Mouse (Mus musculus): Measurements from ENCODE around the gene Agbl5. TPM values are rescaled to one million over a fixed set of nuclear protein-coding genes. Genes with fewer than 3 reads are reported as not detected.
A peak's percentile ranks its signal among the peaks of the same experiment; 100 is the strongest.

The Agbl5 gene
- polyA plus RNA-seq, 1 experiment from 2014 or later = 18.4 TPM

- Histone ChIP-seq H3K36me3 (ENCODE audit: control insufficient read depth, insufficient read depth, low read length) (no peaks in the 10 kb centered on the region), H3K4me3 (replicated peaks; ENCODE audit: low read length) (no peak overlapping the region), H3K27me3 (ENCODE audit: control insufficient read depth, insufficient read depth, low read length) (no peaks in the 10 kb centered on the region), H3K9ac (ENCODE audit: low read length) (no peak overlapping the region), H3K4me1 (ENCODE audit: control insufficient read depth, insufficient read depth, low read length) (no peaks in the 10 kb centered on the region), H3K4me2 (ENCODE audit: low read depth, low read length) (no peak overlapping the region), H3K27ac (ENCODE audit: low read length) (no peak overlapping the region), H3K9me3 (replicated peaks; ENCODE audit: control insufficient read depth, low read length) (no peaks in the 10 kb centered on the region)
- no peak for ATAC-seq (ENCODE audit: insufficient read depth, low FRiP score)
- WGBS = 81% methylated on average over 6 of the region's 6 CpGs
Measured at GRCm38 (mm10) chr5:30930846-30931245, 42.4 kb downstream of the Agbl5 start.

GRCm38 (mm10) chr5:30931378-30931777 lies 42.9 kb downstream of the Agbl5 start:
- WGBS = 88% methylated on average over 4 of the region's 4 CpGs
- Histone ChIP-seq H3K4me2 (ENCODE audit: low read depth, low read length) (no peak overlapping the region), H3K4me3 (replicated peaks; ENCODE audit: low read length) (no peak overlapping the region), H3K27me3 (ENCODE audit: control insufficient read depth, insufficient read depth, low read length) (no peaks in the 10 kb centered on the region), H3K9me3 (replicated peaks; ENCODE audit: control insufficient read depth, low read length) (no peaks in the 10 kb centered on the region), H3K27ac (ENCODE audit: low read length) (no peak overlapping the region), H3K4me1 (ENCODE audit: control insufficient read depth, insufficient read depth, low read length) (no peaks in the 10 kb centered on the region), H3K9ac (ENCODE audit: low read length) (no peak overlapping the region), H3K36me3 (ENCODE audit: control insufficient read depth, insufficient read depth, low read length) (no peaks in the 10 kb centered on the region)
- no peak for ATAC-seq (ENCODE audit: insufficient read depth, low FRiP score)

- Histone ChIP-seq H3K4me3 (replicated peaks; ENCODE audit: low read length) (no peak overlapping the region), H3K36me3 (ENCODE audit: control insufficient read depth, insufficient read depth, low read length) (no peaks in the 10 kb centered on the region), H3K9me3 (replicated peaks; ENCODE audit: control insufficient read depth, low read length) (no peaks in the 10 kb centered on the region), H3K4me2 (ENCODE audit: low read depth, low read length) (no peak overlapping the region), H3K9ac (ENCODE audit: low read length) (no peak overlapping the region), H3K4me1 (ENCODE audit: control insufficient read depth, insufficient read depth, low read length) (no peaks in the 10 kb centered on the region), H3K27me3 (ENCODE audit: control insufficient read depth, insufficient read depth, low read length) (no peaks in the 10 kb centered on the region), H3K27ac (ENCODE audit: low read length) (no peak overlapping the region)
- no peak for ATAC-seq (ENCODE audit: insufficient read depth, low FRiP score)
- WGBS = 60% methylated on average over 5 of the region's 5 CpGs
Measured at GRCm38 (mm10) chr5:30933705-30934104, 45.2 kb downstream of the Agbl5 start.

- H3K36me3 ChIP-seq (ENCODE audit: control insufficient read depth, insufficient read depth, low read length) = no peaks in the 10 kb centered on the region
- H3K4me1 ChIP-seq (ENCODE audit: control insufficient read depth, insufficient read depth, low read length) = no peaks in the 10 kb centered on the region
- no peak overlapping the region for H3K9ac ChIP-seq (ENCODE audit: low read length)
- no peaks in the 10 kb centered on the region for H3K27me3 ChIP-seq (ENCODE audit: control insufficient read depth, insufficient read depth, low read length)
- H3K4me2 ChIP-seq (ENCODE audit: low read depth, low read length) = no peak overlapping the region
- 90% methylated on average over 5 of the region's 5 CpGs for WGBS
- no peaks in the 10 kb centered on the region for H3K9me3 ChIP-seq (replicated peaks; ENCODE audit: control insufficient read depth, low read length)
- H3K4me3 ChIP-seq (replicated peaks; ENCODE audit: low read length) = no peak overlapping the region
- no peak overlapping the region for H3K27ac ChIP-seq (ENCODE audit: low read length)
- ATAC-seq (ENCODE audit: insufficient read depth, low FRiP score) = no peak
Measured at GRCm38 (mm10) chr5:30934725-30935461, 46.4 kb downstream of the Agbl5 start.

GRCm38 (mm10) chr5:30943004-30943403 lies 54.5 kb downstream of the Agbl5 start:
- 92% methylated on average over 2 of the region's 2 CpGs for WGBS
- ATAC-seq (ENCODE audit: insufficient read depth, low FRiP score) = no peak
- H3K36me3 ChIP-seq (ENCODE audit: control insufficient read depth, insufficient read depth, low read length) = no peaks in the 10 kb centered on the region

GRCm38 (mm10) chr5:30944344-30944743 lies 55.9 kb downstream of the Agbl5 start:
- Histone ChIP-seq H3K4me2 (ENCODE audit: low read depth, low read length) (no peak overlapping the region), H3K4me3 (replicated peaks; ENCODE audit: low read length) (no peak overlapping the region), H3K9me3 (replicated peaks; ENCODE audit: control insufficient read depth, low read length) (no peaks in the 10 kb centered on the region), H3K27ac (ENCODE audit: low read length) (no peak overlapping the region), H3K9ac (ENCODE audit: low read length) (no peak overlapping the region), H3K4me1 (ENCODE audit: control insufficient read depth, insufficient read depth, low read length) (peaks cover 8% of the 10 kb centered on the region), H3K36me3 (ENCODE audit: control insufficient read depth, insufficient read depth, low read length) (no peaks in the 10 kb centered on the region), H3K27me3 (ENCODE audit: control insufficient read depth, insufficient read depth, low read length) (no peaks in the 10 kb centered on the region)
- no peak for ATAC-seq (ENCODE audit: insufficient read depth, low FRiP score)
- 87% methylated on average over 6 of the region's 6 CpGs for WGBS

More at GRCm38 (mm10) chr5:30943004-30943403, 54.5 kb downstream of the Agbl5 start:
- no peak overlapping the region for H3K27ac ChIP-seq (ENCODE audit: low read length)
- no peaks in the 10 kb centered on the region for H3K4me1 ChIP-seq (ENCODE audit: control insufficient read depth, insufficient read depth, low read length)
- H3K4me2 ChIP-seq (ENCODE audit: low read depth, low read length) = no peak overlapping the region
- no peaks in the 10 kb centered on the region for H3K9me3 ChIP-seq (replicated peaks; ENCODE audit: control insufficient read depth, low read length)
- no peak overlapping the region for H3K4me3 ChIP-seq (replicated peaks; ENCODE audit: low read length)
- H3K9ac ChIP-seq (ENCODE audit: low read length) = no peak overlapping the region
- no peaks in the 10 kb centered on the region for H3K27me3 ChIP-seq (ENCODE audit: control insufficient read depth, insufficient read depth, low read length)

- WGBS = 6% methylated on average over 44 of the region's 44 CpGs
Measured at GRCm38 (mm10) chr5:30944956-30945781, 56.7 kb downstream of the Agbl5 start, which contains the start of gene Cgref1. Gene Cgref1, minus strand, starts transcription at chr5:30945591.

GRCm38 (mm10) chr5:30948620-30949019 lies 60.1 kb downstream of the Agbl5 start:
- H3K27ac ChIP-seq (ENCODE audit: low read length) = no peak overlapping the region

More at GRCm38 (mm10) chr5:30944956-30945781, 56.7 kb downstream of the Agbl5 start, which contains the start of gene Cgref1:
- Histone ChIP-seq H3K4me2 (ENCODE audit: low read depth, low read length) (peak within 1 kb of the TSS; percentile 65), H3K36me3 (ENCODE audit: control insufficient read depth, insufficient read depth, low read length) (no peaks in the 10 kb centered on the region), H3K27me3 (ENCODE audit: control insufficient read depth, insufficient read depth, low read length) (no peaks in the 10 kb centered on the region), H3K4me3 (replicated peaks; ENCODE audit: low read length) (peak within 1 kb of the TSS; percentile 40), H3K27ac (ENCODE audit: low read length) (no peak within 1 kb of the TSS), H3K9me3 (replicated peaks; ENCODE audit: control insufficient read depth, low read length) (no peaks in the 10 kb centered on the region), H3K4me1 (ENCODE audit: control insufficient read depth, insufficient read depth, low read length) (peaks cover 10% of the 10 kb centered on the region), H3K9ac (ENCODE audit: low read length) (peak within 1 kb of the TSS; percentile 67)
- peak; percentile 77; the same call in 1 of the 2 replicates for ATAC-seq (ENCODE audit: insufficient read depth, low FRiP score)

More at GRCm38 (mm10) chr5:30948620-30949019, 60.1 kb downstream of the Agbl5 start:
- no peak for ATAC-seq (ENCODE audit: insufficient read depth, low FRiP score)
- no peak overlapping the region for H3K4me3 ChIP-seq (replicated peaks; ENCODE audit: low read length)
- no peaks in the 10 kb centered on the region for H3K27me3 ChIP-seq (ENCODE audit: control insufficient read depth, insufficient read depth, low read length)
- H3K9ac ChIP-seq (ENCODE audit: low read length) = no peak overlapping the region
- H3K4me2 ChIP-seq (ENCODE audit: low read depth, low read length) = no peak overlapping the region
- no peaks in the 10 kb centered on the region for H3K9me3 ChIP-seq (replicated peaks; ENCODE audit: control insufficient read depth, low read length)
- peaks cover 17% of the 10 kb centered on the region for H3K4me1 ChIP-seq (ENCODE audit: control insufficient read depth, insufficient read depth, low read length)
- WGBS = 74% methylated on average over 5 of the region's 5 CpGs
- 0 out of 2 replicates have a peak, but pooled peaks cover 4% of the 10 kb centered on the region for H3K36me3 ChIP-seq (ENCODE audit: control insufficient read depth, insufficient read depth, low read length)

Data from stomach, embryonic 16.5 days (tissue).